Comparison of ENCODE assay signal across 11 mouse cellular contexts in the genomic region with DNA sequence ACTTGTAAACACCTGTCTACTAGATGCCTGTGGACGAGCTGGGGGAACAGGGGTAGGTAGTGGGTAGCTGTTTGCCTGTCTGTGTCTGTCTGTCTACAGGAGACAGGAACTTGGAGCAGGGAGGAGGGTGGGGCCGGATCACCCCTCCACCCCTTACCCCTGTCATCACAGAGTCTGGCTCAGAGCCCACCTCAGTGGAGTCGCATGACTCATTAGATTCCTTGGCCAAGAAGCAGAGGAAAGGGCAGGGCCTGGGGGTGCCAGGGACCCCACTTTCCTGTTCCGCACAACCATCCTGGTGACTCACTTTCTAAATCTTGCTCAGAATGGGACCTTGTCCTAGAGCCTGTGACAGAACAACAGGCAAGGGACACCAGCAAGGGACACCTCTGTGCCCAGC. TPM values are rescaled to one million over a fixed set of nuclear protein-coding genes. Genes with fewer than 3 reads are reported as not detected.
DNase-seq lines count a peak whose midpoint lies in the region; ATAC-seq and TF ChIP-seq lines count a peak whose summit lies in the region.
"Had no signal": no experiment of that assay in that cellular context is flagged by ENCODE, and none has a peak within 500 bp of the region (broad histone marks: within the 10 kb centered on the region; RNA-seq: fewer than 3 reads in every experiment).

No protein-coding gene starts in this region.

- ATAC-seq in liver, postnatal 0 days = peak; percentile 26; the same call in 1 of the 2 replicates
- ATAC-seq in kidney, embryonic 16.5 days (ENCODE audit: low FRiP score, low TSS enrichment) = no peak
- no peak; the same call in 1 of the 2 replicates for ATAC-seq in stomach, embryonic 16.5 days (ENCODE audit: insufficient read depth, low FRiP score)
- ATAC-seq: liver, embryonic 12.5 days had no signal

- H3K36me3 ChIP-seq in liver, postnatal 0 days (replicated peaks; ENCODE audit: insufficient read depth, low read length) = no peaks in the 10 kb centered on the region
- H3K36me3 ChIP-seq in heart, embryonic 10.5 days = no peaks in the 10 kb centered on the region
- no peaks in the 10 kb centered on the region for H3K36me3 ChIP-seq in kidney, embryonic 16.5 days (ENCODE audit: insufficient read depth, low read length)
- H3K36me3 ChIP-seq in stomach, embryonic 16.5 days (ENCODE audit: control insufficient read depth, insufficient read depth, low read length) = no peaks in the 10 kb centered on the region
- H3K36me3 ChIP-seq: liver, embryonic 12.5 days; neural tube, embryonic 12.5 days had no signal

- no peak overlapping the region for H3K9ac ChIP-seq in liver, postnatal 0 days (replicated peaks)
- H3K9ac ChIP-seq in kidney, embryonic 16.5 days (replicated peaks; ENCODE audit: low read length) = no peak overlapping the region
- peak overlapping the region; percentile 36; the same call in 1 of the 2 replicates for H3K9ac ChIP-seq in stomach, embryonic 16.5 days (ENCODE audit: low read length)
- H3K9ac ChIP-seq: liver, embryonic 12.5 days; neural tube, embryonic 12.5 days had no signal

- WGBS in liver, postnatal 0 days (ENCODE audit: insufficient replicate concordance) = 50% methylated on average over 4 of the region's 4 CpGs
- WGBS in heart, embryonic 10.5 days = 57% methylated on average over 4 of the region's 4 CpGs
- WGBS in kidney, embryonic 16.5 days = 65% methylated on average over 4 of the region's 4 CpGs
- 43% methylated on average over 4 of the region's 4 CpGs for WGBS in stomach, embryonic 16.5 days

- TF ChIP-seq CTCF in liver, postnatal 0 days (IDR thresholded peaks at IDR 0.05; ENCODE audit: low read depth) = no peak

- H3K4me2 ChIP-seq in liver, postnatal 0 days (ENCODE audit: low read depth, low read length) = no peak overlapping the region
- H3K4me2 ChIP-seq in kidney, embryonic 16.5 days (replicated peaks; ENCODE audit: low read depth, low read length) = no peak overlapping the region
- no peak overlapping the region for H3K4me2 ChIP-seq in stomach, embryonic 16.5 days (ENCODE audit: low read depth, low read length)
- H3K4me2 ChIP-seq: liver, embryonic 12.5 days; neural tube, embryonic 12.5 days had no signal

- H3K27ac ChIP-seq in liver, postnatal 0 days (ENCODE audit: low read depth) = 0 out of 2 replicates have a peak overlapping the region, but pooled peaks have one; percentile 16
- H3K27ac ChIP-seq in heart, embryonic 10.5 days = peak overlapping the region; percentile 37; the same call in 1 of the 2 replicates
- peak overlapping the region; percentile 71 for H3K27ac ChIP-seq in kidney, embryonic 16.5 days (ENCODE audit: low read length)
- H3K27ac ChIP-seq in stomach, embryonic 16.5 days (ENCODE audit: low read length) = peak overlapping the region; percentile 61
- H3K27ac ChIP-seq: liver, embryonic 12.5 days; neural tube, embryonic 12.5 days had no signal

- DNase-seq in liver, postnatal 0 days = no peak
- no peak for DNase-seq in liver
- DNase-seq in heart, embryonic 10.5 days (ENCODE audit: low spot score) = no peak
- DNase-seq in frontal cortex, postnatal 36 days (ENCODE audit: low spot score in 2 of 2) = no peak
- no peak for DNase-seq in embryo, embryonic 10.5 days (ENCODE audit: low spot score)
- no peak for DNase-seq in cerebellum, postnatal 4 days (ENCODE audit: low spot score in 2 of 2)

- 0 out of 2 replicates have a peak, but pooled peaks cover 9% of the 10 kb centered on the region for H3K27me3 ChIP-seq in liver, postnatal 0 days (ENCODE audit: insufficient read depth, low read length)
- peaks cover 28% of the 10 kb centered on the region for H3K27me3 ChIP-seq in heart, embryonic 10.5 days (ENCODE audit: insufficient read depth, poor library complexity, severe bottlenecking)
- H3K27me3 ChIP-seq in kidney, embryonic 16.5 days (ENCODE audit: insufficient read depth, low read length) = 0 out of 2 replicates have a peak, but pooled peaks cover 5% of the 10 kb centered on the region
- no peaks in the 10 kb centered on the region for H3K27me3 ChIP-seq in stomach, embryonic 16.5 days (ENCODE audit: control insufficient read depth, insufficient read depth, low read length)

- H3K9me3 ChIP-seq in liver, postnatal 0 days (ENCODE audit: low read length) = no peaks in the 10 kb centered on the region
- no peaks in the 10 kb centered on the region for H3K9me3 ChIP-seq in heart, embryonic 10.5 days
- H3K9me3 ChIP-seq in kidney, embryonic 16.5 days (ENCODE audit: low read length) = no peaks in the 10 kb centered on the region
- no peaks in the 10 kb centered on the region for H3K9me3 ChIP-seq in stomach, embryonic 16.5 days (replicated peaks; ENCODE audit: control insufficient read depth, low read length)
- H3K9me3 ChIP-seq: liver, embryonic 12.5 days; neural tube, embryonic 12.5 days had no signal

- peak; percentile 35; the same call in 1 of the 2 replicates for TF ChIP-seq EP300 in liver, postnatal 0 days (IDR thresholded peaks at IDR 0.05; ENCODE audit: low read depth)

- peaks cover 27% of the 10 kb centered on the region for H3K4me1 ChIP-seq in liver, postnatal 0 days (ENCODE audit: insufficient read depth)
- H3K4me1 ChIP-seq in heart, embryonic 10.5 days = peaks cover 66% of the 10 kb centered on the region
- H3K4me1 ChIP-seq in kidney, embryonic 16.5 days (ENCODE audit: insufficient read depth, low read length) = peaks cover 63% of the 10 kb centered on the region
- H3K4me1 ChIP-seq in stomach, embryonic 16.5 days (ENCODE audit: control insufficient read depth, insufficient read depth, low read length) = peaks cover 40% of the 10 kb centered on the region

- H3K4me3 ChIP-seq in liver, postnatal 0 days (ENCODE audit: low read depth, low read length) = no peak overlapping the region
- no peak overlapping the region for H3K4me3 ChIP-seq in heart, embryonic 10.5 days
- no peak overlapping the region for H3K4me3 ChIP-seq in kidney, embryonic 16.5 days (ENCODE audit: low read length)
- H3K4me3 ChIP-seq in stomach, embryonic 16.5 days (replicated peaks; ENCODE audit: low read length) = no peak overlapping the region
- H3K4me3 ChIP-seq: liver, embryonic 12.5 days; neural tube, embryonic 12.5 days had no signal

RNA-seq across cellular contexts. Expression of gene Tinagl1, which starts 2.2 kb away (rescaled TPM):
- 22.6 and 22.9 TPM in 2 replicates for polyA plus RNA-seq in liver, postnatal 0 days (2015; fragmentation: Nextera tagmentation; extraction: Ambion mirVana)
- 39.0 and 45.2 TPM in 2 replicates for polyA plus RNA-seq in heart, embryonic 10.5 days (2016; fragmentation: Nextera tagmentation; extraction: Ambion mirVana)
- polyA plus RNA-seq in kidney, embryonic 16.5 days (2015; fragmentation: Nextera tagmentation; extraction: Ambion mirVana) = 71.2 and 93.4 TPM in 2 replicates
- polyA plus RNA-seq in stomach, embryonic 16.5 days (2015; fragmentation: Nextera tagmentation; extraction: Ambion mirVana) = 62.7 and 77.6 TPM in 2 replicates

RNA-seq across cellular contexts. Expression of gene Hcrtr1, which starts 37.9 kb away (rescaled TPM):
- polyA plus RNA-seq in liver, postnatal 0 days (2015; fragmentation: Nextera tagmentation; extraction: Ambion mirVana) = not detected in 2 replicates
- polyA plus RNA-seq in heart, embryonic 10.5 days (2016; fragmentation: Nextera tagmentation; extraction: Ambion mirVana) = 0.12 and 0.43 TPM in 2 replicates
- 0.19 and 0.31 TPM in 2 replicates for polyA plus RNA-seq in kidney, embryonic 16.5 days (2015; fragmentation: Nextera tagmentation; extraction: Ambion mirVana)
- 0.29 and 0.49 TPM in 2 replicates for polyA plus RNA-seq in stomach, embryonic 16.5 days (2015; fragmentation: Nextera tagmentation; extraction: Ambion mirVana)
- polyA plus RNA-seq: liver, embryonic 12.5 days had no signal

RNA-seq across cellular contexts. Expression of gene Gm853, which starts 45.1 kb away (rescaled TPM):
- polyA plus RNA-seq in liver, postnatal 0 days (2015; fragmentation: Nextera tagmentation; extraction: Ambion mirVana) = not detected in 2 replicates
- not detected in 2 replicates for polyA plus RNA-seq in heart, embryonic 10.5 days (2016; fragmentation: Nextera tagmentation; extraction: Ambion mirVana)
- 1.2 and 2.6 TPM in 2 replicates for polyA plus RNA-seq in kidney, embryonic 16.5 days (2015; fragmentation: Nextera tagmentation; extraction: Ambion mirVana)
- polyA plus RNA-seq in stomach, embryonic 16.5 days (2015; fragmentation: Nextera tagmentation; extraction: Ambion mirVana) = not detected in 2 replicates
- polyA plus RNA-seq: liver, embryonic 12.5 days; neural tube, embryonic 12.5 days; testis, adult 2 months had no signal

Comparison
In these comparisons a context has a peak if more than half of its experiments do, and no peak if none do; other contexts are left out.
1. H3K27ac ChIP-seq: peak in every context shown above with its lines; median percentile 71 in kidney, embryonic 16.5 days; 61 in stomach, embryonic 16.5 days; 37 in heart, embryonic 10.5 days; 16 in liver, postnatal 0 days.